Mouse (Mus musculus): ENCODE data around the gene Atxn2. TPM values are rescaled to one million over a fixed set of nuclear protein-coding genes. Genes with fewer than 3 reads are reported as not detected.

Gene Atxn2
- total RNA-seq, 2 experiments from 2014 or later, result 228 to 234 TPM

DNA sequence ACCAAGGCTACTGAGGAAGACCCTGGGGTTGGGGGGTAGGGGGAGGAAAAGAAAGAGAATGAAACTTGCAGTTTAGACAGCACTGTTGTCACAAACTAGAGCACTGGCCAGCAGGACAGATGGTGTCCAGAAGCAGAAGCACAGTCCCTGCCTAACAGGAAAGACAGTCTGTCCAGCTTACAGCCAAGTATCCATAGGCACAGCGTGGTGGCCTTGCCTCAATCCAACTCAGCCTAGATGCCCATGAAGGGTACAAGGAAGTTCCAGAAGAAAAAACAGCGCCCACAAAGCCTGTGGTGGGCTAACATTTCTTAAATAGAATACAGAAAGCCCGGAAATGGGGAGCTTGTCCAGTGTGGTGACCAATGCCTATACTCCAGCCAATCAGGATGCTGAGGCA is 114.5 kb downstream of the Atxn2 start:
- intact Hi-C loops (cut with DNase I), result no loop called here
- DNase-seq (ENCODE audit: low spot score in 2 of 2), result no peak

DNA sequence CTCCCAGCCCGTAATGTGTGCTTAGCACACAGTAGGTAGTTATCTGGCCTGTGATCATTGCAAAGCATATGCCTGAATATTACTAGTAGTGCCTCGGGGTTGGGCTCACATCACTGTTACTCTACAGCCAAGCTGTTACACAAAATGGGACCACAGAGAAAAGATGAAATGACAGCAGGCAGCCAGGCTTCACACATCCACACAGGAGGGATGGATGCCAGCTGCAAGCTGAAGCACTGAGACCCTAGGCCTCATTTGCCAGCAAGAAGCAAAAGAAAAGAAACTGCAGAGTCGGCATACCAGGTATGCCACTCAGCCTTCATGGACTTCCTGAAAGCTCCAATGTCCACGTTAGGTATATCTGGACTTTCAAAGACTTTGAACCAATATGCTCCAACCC is 116.7 kb downstream of the Atxn2 start:
- intact Hi-C loops (cut with DNase I), result no loop called here
- DNase-seq (ENCODE audit: low spot score in 2 of 2), result no peak

DNA sequence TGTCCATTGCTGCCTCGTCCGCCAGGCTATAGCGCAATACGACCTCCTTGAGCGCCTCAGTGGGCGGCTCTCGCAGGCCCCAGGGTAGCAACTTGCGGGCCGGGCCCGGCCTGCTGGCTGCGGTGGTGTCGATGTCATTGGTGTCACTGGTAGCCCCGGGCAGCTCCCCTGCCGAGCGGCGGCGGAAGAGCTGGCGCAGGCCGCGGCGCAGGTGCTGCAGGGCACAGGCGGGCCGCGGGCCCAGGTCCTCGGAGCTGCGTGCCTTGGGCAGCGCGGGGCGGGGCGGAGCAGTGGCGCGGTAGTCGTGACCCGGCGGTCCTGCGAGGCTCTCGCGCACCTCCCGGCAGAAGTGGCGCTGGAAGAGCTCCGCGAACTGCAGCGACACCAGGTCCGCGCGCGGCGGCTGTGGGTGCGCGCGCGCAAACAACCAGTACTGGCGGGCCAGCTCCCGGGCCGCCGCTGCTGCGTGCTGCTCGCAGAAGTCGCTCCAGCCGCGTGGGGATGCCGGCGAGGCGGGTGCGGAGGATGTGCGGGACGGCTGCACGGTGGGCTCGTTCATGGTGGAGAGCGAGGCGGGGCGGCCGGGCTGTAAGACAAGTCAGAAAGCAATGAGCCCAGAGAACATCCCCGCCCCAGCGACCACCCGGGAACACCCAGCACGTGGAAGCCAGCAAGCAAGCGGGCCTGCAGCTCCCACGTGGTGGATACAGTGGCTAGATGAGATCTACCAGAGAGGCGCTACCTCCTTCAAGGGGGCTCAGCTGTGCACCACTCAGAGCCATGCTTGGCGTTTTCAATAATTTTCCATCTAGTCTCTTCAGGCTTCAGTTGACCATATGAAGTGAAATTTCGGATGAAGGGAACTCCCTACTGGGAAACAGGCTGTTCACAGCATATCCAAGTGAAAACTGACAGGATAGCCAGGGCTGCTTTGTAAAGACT is 117.6 kb downstream of the Atxn2 start:
- DNase-seq (ENCODE audit: low spot score in 2 of 2), result peak; percentile 46 to 64
- intact Hi-C loops (cut with DNase I), result no loop called here

DNA sequence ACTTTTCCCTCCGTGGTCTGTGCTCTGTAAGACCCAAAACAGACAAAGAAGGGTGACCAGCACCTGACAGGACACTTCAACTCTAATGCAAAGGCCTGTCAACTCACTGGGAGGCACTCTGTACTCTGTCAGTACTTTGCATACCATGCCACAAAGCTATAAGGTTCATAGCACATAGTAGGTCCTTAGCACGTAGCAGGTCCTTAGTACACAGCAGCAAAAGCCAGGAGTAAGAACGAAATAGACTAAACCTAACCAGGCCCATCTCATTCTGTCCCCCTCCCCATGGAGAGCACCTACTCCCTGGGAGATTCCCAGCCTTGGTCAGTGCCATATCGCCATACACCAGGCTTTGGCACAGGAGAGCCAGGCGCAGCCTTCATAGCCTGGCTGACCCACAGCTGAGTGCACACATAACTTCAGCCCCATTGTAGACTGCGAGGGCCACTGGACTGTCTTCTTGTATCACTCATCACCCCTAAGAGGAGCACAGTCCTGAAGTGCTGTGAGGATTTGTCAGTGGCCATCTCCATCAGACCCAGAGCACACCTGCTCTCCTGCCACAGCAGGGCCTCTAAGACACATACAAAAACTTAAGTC is 120.0 kb downstream of the Atxn2 start:
- DNase-seq (ENCODE audit: low spot score in 2 of 2), result no peak
- intact Hi-C loops (cut with DNase I), result no loop called here

DNA sequence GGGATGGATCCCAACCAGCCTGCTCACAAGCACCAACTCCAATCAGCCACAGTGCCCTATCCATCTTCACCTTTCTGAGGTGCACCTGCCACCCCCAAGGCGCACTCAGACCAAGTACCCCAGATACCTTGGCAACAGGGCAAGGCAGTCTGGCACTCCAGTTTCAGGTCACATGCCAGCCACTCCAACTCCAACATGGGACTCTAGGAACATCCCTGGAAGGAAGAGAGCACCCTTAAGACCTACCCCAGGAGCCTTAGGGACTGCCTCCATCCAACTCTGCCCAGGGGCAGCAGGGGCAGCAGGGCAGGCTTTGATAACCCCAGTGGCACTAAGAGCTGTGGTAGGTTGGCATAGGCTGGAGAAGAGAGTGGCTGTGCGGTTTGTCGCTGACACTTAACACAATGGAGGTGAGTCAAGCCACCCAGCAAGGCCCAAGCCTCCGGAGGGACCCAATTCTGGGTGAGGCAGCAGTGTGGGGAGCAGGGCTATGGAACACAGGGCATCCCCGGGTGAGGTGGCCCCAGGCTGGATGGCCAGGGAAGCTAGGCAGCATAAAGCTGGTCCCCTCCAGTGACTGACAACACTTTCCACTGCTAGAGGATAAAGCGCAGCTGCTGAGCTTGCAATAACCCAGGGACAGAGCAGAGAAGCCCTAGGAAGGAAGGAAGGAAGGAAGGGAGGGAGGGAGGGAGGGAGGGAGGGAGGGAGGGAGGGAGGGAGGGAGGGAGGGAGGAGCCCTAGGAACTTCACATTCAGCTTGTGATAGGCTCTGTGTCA is 121.4 kb downstream of the Atxn2 start:
- no peak for DNase-seq (ENCODE audit: low spot score in 2 of 2)
- intact Hi-C loops (cut with DNase I), result no loop called here

DNA sequence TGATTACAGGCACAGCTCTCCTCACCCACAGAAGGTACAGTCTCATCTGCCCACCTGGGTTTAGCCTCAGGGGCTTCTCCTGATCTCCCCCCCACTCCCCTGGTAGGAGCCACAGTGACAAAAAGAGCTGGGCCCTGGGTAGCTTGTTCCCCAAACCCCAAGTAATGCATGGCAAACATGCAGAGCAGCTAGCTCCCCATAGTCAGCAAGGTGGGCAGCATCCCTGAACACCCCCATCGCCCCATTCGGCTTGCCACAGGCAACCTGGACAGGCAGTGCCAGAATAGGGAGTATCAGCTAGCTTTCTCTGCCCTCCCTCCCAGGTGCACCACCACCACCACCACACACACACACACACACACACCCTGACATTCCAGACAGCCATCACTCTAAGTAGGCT is 122.0 kb downstream of the Atxn2 start:
- intact Hi-C loops (cut with DNase I), result no loop called here
- no peak for DNase-seq (ENCODE audit: low spot score in 2 of 2)

DNA sequence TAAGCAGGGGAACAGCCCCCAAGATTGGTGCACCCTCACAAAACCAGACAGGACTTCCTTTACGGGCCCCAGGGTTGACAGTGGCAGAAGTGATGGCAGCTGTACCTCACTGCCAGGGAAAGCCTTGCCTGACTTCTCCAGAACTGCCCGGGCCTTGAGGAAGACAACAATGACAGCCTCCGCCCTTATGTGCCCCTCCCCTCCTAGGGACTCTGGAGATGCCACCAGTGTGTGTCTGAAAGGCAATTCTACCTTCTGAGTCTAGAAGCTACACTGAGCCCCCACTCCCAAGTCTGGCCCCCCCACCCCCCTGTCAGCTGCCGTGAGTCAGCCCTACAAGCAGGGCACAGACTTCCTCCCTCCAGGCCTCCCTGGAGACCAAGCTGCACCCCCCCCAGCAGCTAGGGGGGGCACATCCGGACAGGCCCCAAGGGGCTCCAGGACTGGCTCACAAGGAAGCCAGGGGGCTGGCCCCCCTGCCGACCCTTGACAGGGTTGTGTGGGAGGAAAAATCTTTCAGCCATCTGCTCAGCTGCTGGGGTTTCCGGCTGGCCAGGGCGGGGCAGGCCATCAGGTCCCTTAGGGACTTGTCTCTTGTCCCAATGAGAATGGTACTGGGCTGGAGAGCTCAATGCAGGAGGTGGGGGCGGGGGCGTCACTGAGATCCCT is 122.6 kb downstream of the Atxn2 start:
- intact Hi-C loops (cut with DNase I), result no loop called here
- no peak for DNase-seq (ENCODE audit: low spot score in 2 of 2)

DNA sequence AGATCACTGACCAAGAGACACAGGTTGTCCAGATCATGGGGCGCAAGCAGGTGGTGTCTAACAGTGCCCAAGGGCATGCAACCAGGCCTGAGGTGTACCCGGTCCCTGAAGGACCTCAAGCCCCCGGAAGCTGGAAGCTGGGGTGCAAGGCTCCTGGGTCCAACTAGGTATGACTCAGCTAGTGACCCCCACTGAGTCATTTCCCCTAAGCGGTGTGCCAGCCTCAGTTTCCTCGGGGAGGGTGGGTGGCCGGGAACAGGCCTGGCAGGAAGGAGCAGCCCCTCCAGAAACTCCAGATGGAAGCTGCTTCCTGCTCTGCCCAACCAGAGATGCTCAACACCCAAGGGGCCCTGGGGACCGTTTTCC is 123.1 kb downstream of the Atxn2 start:
- no peak for DNase-seq (ENCODE audit: low spot score in 2 of 2)
- intact Hi-C loops (cut with DNase I), result no loop called here

DNA sequence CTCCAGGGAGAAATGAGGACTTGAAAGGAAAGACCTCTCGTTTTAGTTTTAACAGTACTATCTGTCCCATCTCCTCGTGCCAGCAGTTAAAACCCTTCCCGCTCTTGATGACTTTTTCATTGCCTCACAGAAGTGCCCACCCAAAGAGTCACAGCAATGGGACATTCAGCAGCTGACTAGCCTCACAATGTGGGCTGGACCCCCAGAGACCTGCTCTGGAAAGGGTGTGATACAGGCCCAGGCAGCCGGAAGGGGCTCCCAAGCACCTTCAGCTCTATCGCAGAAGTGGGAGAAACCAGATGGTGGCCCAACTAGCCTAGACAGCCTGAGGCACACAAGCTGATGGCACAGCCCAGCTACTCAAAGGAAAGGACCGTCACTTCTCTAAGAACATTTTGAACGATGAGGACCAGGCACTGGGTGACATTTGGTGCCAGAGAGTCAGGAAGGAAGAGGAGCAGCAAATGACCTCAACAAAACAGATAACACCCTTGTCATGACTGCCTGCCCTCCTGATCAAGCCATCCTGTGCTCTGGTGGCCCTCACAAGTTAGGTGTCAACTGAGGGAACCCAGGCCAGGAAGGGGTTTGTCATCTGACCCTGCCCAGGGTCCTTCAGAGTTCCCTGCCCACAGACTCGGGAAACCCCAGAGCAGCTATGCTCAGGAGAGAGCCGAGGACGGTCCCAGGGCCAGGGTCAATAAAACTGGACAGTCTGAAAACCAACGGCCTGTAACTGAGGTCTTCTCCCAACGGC is 124.0 kb downstream of the Atxn2 start:
- DNase-seq (ENCODE audit: low spot score in 2 of 2), result no peak
- intact Hi-C loops (cut with DNase I), result loop anchor here (5.0 kb wide), 1 partner anchor 123 kb away; the partner anchor contains the start of gene Atxn2

DNA sequence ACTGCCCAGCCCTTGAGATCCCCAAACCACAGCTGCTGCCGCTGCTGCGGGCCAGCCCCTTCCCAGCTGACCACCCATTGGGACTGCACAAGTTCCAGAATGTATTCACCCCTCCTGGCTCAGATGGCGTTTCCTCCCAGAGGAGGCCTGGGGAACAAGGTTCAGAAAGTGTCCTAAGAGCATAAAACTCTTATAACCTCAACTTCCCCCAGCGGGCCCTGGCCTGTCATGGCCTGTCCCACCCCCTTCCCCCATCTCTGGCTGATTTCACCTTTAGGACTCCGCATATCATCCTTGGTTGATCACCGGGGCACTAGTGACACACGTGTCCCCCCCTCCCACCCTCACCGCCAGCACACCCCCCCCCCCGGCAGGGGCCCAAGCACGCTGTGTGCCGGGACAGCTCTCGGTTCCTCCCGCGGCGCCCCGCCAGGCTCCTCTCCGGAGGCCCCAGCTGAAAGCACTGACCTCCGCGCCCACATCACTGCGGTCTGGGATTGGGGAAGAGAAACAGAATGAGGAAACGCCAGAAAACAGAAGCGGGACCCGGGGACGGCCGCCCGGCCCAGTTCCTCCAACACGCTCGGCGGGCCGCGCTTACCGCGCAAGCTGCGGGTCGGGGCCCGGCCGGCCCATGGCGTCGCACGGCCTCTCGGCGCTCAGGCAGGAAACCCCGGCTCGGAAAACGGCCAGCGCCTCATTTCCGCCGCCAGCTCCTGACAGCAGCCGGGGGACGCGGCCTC is 125.0 kb downstream of the Atxn2 start:
- peak in 1 of 2 experiments; percentile 62 for DNase-seq (ENCODE audit: low spot score in 2 of 2)
- intact Hi-C loops (cut with DNase I), result loop anchor here (5.0 kb wide), 1 partner anchor 124 kb away; the partner anchor contains the start of gene Atxn2

DNA sequence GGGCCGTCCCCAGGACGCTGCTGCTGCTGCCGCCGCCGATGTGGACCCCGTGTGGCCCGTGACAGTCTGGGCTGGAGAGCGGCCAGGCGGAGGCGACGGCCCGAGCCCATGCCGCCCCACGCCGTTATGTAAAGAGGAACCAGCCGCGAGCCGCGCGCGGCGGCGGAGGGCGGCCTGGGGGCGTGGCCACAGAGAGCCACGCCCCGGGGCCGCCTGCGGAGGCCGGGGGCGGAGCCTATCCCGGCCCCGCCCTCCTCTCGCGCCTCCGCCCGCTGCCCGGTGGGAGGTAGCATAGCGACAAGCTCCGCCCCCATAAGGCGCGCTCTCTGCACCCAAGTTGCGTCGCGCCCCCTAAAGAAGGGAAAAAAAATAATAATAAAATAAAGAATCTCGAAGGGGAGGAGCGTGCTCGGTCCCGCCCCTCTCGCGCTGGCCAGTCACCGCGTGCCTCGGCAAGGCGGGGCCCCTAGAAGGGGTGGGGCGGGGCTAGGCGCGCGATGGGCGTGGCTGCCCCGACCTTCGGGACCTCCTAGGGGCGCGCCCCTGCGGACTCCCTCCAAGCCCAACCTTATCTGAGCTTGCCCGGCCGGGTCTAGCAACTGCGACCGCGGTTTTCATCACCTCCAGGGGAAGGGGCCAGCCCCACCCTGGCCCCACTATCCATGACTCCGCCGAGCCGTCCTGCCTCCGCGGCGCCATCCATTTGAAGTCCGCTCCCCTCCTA is 125.7 kb downstream of the Atxn2 start:
- intact Hi-C loops (cut with DNase I), result loop anchor here (5.0 kb wide), 1 partner anchor 125 kb away; the partner anchor contains the start of gene Atxn2
- DNase-seq (ENCODE audit: low spot score in 2 of 2), result peak; percentile 82 to 87

DNA sequence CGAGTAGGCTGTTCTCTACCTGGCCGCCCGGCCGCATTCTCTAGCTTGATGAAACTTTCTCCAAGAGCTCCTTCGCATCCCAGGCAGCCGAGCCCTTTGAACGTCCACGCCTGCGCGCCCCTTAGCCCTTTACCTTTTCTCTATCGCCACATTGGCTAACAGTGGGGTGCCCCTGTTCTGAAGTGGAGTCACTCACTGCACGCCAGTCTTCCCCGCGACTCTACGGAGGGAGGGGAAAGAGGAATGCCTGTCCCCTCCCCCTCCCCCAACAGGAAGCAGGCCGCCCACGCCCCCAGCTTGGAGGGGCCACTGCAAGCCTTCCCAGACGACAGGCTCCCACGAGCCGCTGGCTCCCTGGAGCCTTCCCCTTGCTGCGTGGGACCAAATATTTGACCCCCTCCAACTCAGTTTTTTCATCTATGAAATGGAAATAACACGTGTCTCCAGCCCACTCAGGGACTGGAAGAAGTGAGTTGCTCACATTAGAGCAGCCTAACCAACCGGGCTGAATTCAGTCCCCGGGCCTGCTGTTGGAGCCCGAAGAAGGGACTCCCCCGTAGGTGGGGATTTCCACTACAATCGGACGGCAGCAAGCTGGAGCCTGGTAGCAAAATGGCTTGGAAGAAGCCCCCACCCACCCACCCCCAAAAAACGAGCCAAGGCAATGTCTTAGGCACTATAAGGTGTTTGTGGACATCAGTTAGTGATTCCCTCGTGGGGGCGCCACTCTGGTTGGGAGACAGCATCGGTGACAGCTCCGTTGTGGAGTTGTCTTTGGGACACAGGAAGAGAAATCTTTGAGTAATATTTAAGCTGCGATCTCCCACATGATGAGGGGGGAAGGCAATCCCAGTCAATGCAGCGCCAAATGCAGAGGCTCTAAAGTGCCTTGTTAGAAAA is 126.6 kb downstream of the Atxn2 start, which contains the start of gene Sh2b3:
Gene Sh2b3 (minus strand): TSS at position 206 of the 900 bp plus-strand sequence.
- peak in 1 of 2 experiments; percentile 55 for DNase-seq (ENCODE audit: low spot score in 2 of 2)
- intact Hi-C loops (cut with DNase I), result loop anchor here (5.0 kb wide), 1 partner anchor 125 kb away; the partner anchor contains the start of gene Atxn2

DNA sequence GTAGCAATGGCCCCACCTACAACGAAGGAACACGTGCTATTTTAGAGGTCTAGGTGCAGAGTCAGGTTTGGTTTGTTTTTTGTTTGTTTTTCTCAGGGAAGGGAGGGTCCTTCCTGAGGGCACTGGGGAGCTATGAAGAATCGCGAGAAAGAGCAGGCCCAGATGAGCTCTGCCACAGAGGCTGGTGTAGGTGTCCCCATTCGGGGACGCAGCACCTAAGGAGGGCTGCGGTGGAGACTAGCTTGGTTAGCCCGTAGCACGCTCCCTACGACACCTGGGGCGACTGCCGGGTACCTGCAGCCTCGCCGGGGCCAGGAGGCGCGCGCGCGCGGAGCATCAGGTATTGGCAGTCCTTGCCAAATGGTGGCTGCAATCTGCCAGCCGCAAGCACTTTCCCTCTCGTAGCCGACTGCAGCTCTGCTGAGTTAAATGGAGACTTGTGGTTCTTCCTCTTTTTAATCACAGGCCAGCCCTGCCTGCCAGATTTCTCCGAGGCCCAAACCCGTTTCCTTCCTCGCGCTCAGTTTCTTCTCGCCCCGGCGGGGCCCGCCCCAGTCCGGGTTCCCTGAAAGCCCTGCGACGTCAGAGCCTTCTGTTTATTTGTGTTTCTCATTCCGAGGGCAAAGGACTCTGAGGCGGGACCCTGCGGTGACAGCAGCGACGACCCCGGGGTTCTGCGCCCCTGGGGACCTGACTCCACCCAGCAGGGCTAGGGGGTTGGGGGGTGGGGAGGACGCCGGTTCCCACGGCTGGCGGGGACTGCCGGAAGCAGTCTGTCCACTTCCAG is 127.4 kb downstream of the Atxn2 start:
- intact Hi-C loops (cut with DNase I), result loop anchor here (5.0 kb wide), 1 partner anchor 126 kb away; the partner anchor contains the start of gene Atxn2
- DNase-seq (ENCODE audit: low spot score in 2 of 2), result peak; percentile 55 to 68

DNA sequence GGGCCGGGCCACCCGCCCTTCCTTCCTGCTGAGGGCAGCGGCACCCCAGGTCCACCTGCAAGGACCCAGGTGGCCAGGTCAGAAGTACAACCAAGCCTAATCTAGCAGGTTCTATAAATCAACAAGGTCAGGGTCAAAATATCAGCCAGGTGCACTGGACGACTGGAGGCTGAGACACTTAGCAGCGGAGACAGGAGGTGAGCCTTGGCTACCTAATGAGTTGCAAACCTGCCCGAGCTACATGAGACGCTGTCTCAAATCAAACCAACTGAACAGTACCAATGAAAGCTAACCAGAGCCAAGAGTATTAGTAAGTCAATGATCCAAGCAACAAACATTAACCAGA is 128.0 kb downstream of the Atxn2 start:
- DNase-seq (ENCODE audit: low spot score in 2 of 2), result no peak
- intact Hi-C loops (cut with DNase I), result loop anchor here (5.0 kb wide), 1 partner anchor 127 kb away; the partner anchor contains the start of gene Atxn2

DNA sequence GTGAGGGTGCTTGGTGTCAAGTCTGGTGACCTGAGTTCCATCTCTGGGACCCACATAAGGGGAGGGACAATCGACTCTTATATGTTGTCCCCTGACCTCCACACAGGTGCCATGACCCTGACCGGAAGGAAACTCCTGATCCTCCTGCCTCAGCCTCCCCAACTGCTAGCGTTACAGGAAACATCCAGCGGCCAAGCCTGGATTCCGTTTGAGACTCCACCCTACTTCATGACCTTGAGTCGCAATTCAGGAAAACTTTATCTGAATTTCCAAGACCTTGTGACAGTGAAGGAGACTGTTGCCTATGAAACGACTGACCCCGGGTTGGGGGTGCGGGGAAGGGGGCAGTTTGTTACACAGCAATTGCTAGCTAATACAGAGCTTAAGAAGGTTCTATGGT is 130.4 kb downstream of the Atxn2 start:
- no peak for DNase-seq (ENCODE audit: low spot score in 2 of 2)
- intact Hi-C loops (cut with DNase I), result loop anchor here (5.0 kb wide), 1 partner anchor 34 kb away; no protein-coding TSS in a partner anchor
